Mouse (Mus musculus) CH12.LX (cell line): Measurements from ENCODE around the gene Gm19684. TPM values are rescaled to one million over a fixed set of nuclear protein-coding genes. Genes with fewer than 3 reads are reported as not detected.
"Not testable (repeated sequence)": the region's sequence is repeated elsewhere in the genome, so short reads cannot be mapped to it uniquely, and the experiment has no call there.

ENCODE experiments used
- DNase-seq: peaks from one replicate; pipeline ENCODE4 v3.0.0-alpha.2; 2013; ENCODE audit errors: extremely low read depth
- H3K27ac ChIP-seq: 2 replicates; pipeline ENCODE4 v1.5.1; 2012; ENCODE audit warnings: low read depth, mild to moderate bottlenecking, control low read depth, moderate library complexity; ENCODE audit not compliant: insufficient read depth
- H3K27me3 ChIP-seq: replicated peaks from 2 replicates; pipeline ENCODE3; 2012; ENCODE audit warnings: inconsistent platforms
- H3K36me3 ChIP-seq, 2 experiments: replicated peaks in 1 of 2; 2 replicates each; pipeline versions ENCODE3 to v1.6.1; 2012; ENCODE audit warnings: inconsistent platforms in 1 of 2, low read length in 1 of 2, mild to moderate bottlenecking in 1 of 2, mixed read lengths in 1 of 2, moderate library complexity in 1 of 2; ENCODE audit not compliant: control insufficient read depth in 1 of 2, insufficient read depth in 1 of 2
- H3K4me1 ChIP-seq, 2 experiments: 2 replicates each; pipeline ENCODE4 v1.6.1; 2012; ENCODE audit warnings: inconsistent platforms in 1 of 2, moderate library complexity in 1 of 2; ENCODE audit not compliant: insufficient read depth in 2 of 2, control insufficient read depth in 1 of 2
- H3K4me2 ChIP-seq: 2 replicates; pipeline ENCODE4 v1.6.1; 2012; ENCODE audit warnings: low read depth, mild to moderate bottlenecking, control low read depth; ENCODE audit not compliant: poor library complexity, insufficient read depth, severe bottlenecking
- H3K4me3 ChIP-seq, 3 experiments: fragments of 150-350 bp in 1 of 3; sonication (generic) in 1 of 3; replicated peaks in 1 of 3; 2 replicates each; pipeline versions ENCODE3 to v1.5.1; 2011 to 2012; ENCODE audit warnings: low read depth in 2 of 3, low read length in 2 of 3, mild to moderate bottlenecking in 2 of 3, moderate library complexity in 2 of 3, control low read depth in 1 of 3, improper control_type of control experiment in 1 of 3, inconsistent platforms in 1 of 3, mixed read lengths in 1 of 3; ENCODE audit not compliant: poor library complexity in 1 of 3
- H3K79me2 ChIP-seq: replicated peaks from 2 replicates; pipeline ENCODE4 v1.6.1; 2012; ENCODE audit warnings: mild to moderate bottlenecking, moderate library complexity; ENCODE audit not compliant: control insufficient read depth, poor library complexity, insufficient read depth, severe bottlenecking; ENCODE audit errors: extremely low read depth
- H3K9ac ChIP-seq: 2 replicates; pipeline ENCODE4 v1.6.1; 2012; ENCODE audit warnings: low read depth, mild to moderate bottlenecking, control low read depth, moderate library complexity; ENCODE audit not compliant: insufficient read depth
- H3K9me3 ChIP-seq: replicated peaks from 2 replicates; pipeline ENCODE3; 2012; ENCODE audit warnings: low read length, inconsistent platforms, mixed read lengths
- CHD2 ChIP-seq: IDR thresholded peaks from 2 replicates; pipeline ENCODE4 v1.6.1; 2011; ENCODE audit warnings: low read length, improper control_type of control experiment
- E2F4 ChIP-seq: IDR thresholded peaks from 2 replicates; pipeline ENCODE4 v1.6.1; 2011; ENCODE audit warnings: low read depth, low read length, improper control_type of control experiment; ENCODE audit not compliant: insufficient replicate concordance
- EP300 ChIP-seq: IDR thresholded peaks from 2 replicates; pipeline ENCODE4 v1.6.1; 2011; ENCODE audit warnings: low read length, improper control_type of control experiment
- GABPA ChIP-seq: IDR thresholded peaks from 2 replicates; pipeline ENCODE4 v1.6.1; 2012; ENCODE audit warnings: low read depth, low read length, improper control_type of control experiment, inconsistent platforms; ENCODE audit not compliant: insufficient replicate concordance
- HCFC1 ChIP-seq: IDR thresholded peaks from 2 replicates; pipeline ENCODE4 v1.6.1; 2012; ENCODE audit warnings: low read depth, mild to moderate bottlenecking, inconsistent platforms, low read length, improper control_type of control experiment
- IRF4 ChIP-seq: IDR thresholded peaks from 2 replicates; pipeline ENCODE4 v1.6.1; 2014; ENCODE audit warnings: low read depth, mild to moderate bottlenecking, inconsistent platforms, low read length, improper control_type of control experiment
- JUN ChIP-seq: IDR thresholded peaks from 2 replicates; pipeline ENCODE4 v1.6.1; 2011; ENCODE audit warnings: low read depth, mild to moderate bottlenecking, low read length, improper control_type of control experiment, moderate library complexity; ENCODE audit not compliant: insufficient read depth
- KAT2A ChIP-seq: IDR thresholded peaks from 2 replicates; pipeline ENCODE4 v1.6.1; 2012; ENCODE audit warnings: low read length, improper control_type of control experiment, inconsistent platforms; ENCODE audit not compliant: insufficient replicate concordance
- MAX ChIP-seq: IDR thresholded peaks from 2 replicates; pipeline ENCODE4 v1.6.1; 2011; ENCODE audit warnings: low read length, improper control_type of control experiment
- MAZ ChIP-seq: IDR thresholded peaks from 2 replicates; pipeline ENCODE4 v1.6.1; 2012; ENCODE audit warnings: low read depth, mild to moderate bottlenecking, inconsistent platforms, low read length, improper control_type of control experiment, moderate library complexity
- MYC ChIP-seq: IDR thresholded peaks from 2 replicates; pipeline ENCODE4 v1.6.1; 2011; ENCODE audit warnings: low read depth, mild to moderate bottlenecking, improper control_type of control experiment, low read length
- POLR2A ChIP-seq: IDR thresholded peaks from 2 replicates; pipeline ENCODE4 v1.6.1; 2011; ENCODE audit warnings: low read depth, mild to moderate bottlenecking, improper control_type of control experiment, low read length
- POLR2AphosphoS2 ChIP-seq: IDR thresholded peaks from 2 replicates; pipeline ENCODE4 v1.6.1; 2011; ENCODE audit warnings: low read depth, low read length, improper control_type of control experiment
- SIN3A ChIP-seq: IDR thresholded peaks from 2 replicates; pipeline ENCODE4 v1.6.1; 2012; ENCODE audit warnings: low read length, improper control_type of control experiment, inconsistent platforms
- TCF12 ChIP-seq: IDR thresholded peaks from 2 replicates; pipeline ENCODE4 v1.6.1; 2014; ENCODE audit warnings: low read depth, mild to moderate bottlenecking, inconsistent platforms, low read length, improper control_type of control experiment
- USF2 ChIP-seq: conservative IDR thresholded peaks from 2 replicates; pipeline ENCODE4 v1.6.1; 2011; ENCODE audit warnings: low read depth, low read length, improper control_type of control experiment
- ZC3H11A ChIP-seq: IDR thresholded peaks from 2 replicates; pipeline ENCODE4 v1.6.1; 2012; ENCODE audit warnings: low read depth, mild to moderate bottlenecking, inconsistent platforms, low read length, improper control_type of control experiment
- ZMIZ1 ChIP-seq: IDR thresholded peaks from 2 replicates; pipeline ENCODE4 v1.6.1; 2012; ENCODE audit warnings: low read depth, mild to moderate bottlenecking, inconsistent platforms, low read length, improper control_type of control experiment
- dilution Hi-C: fragments of 300-500 bp; cut with MboI; formaldehyde crosslinking; loops from 2 replicates; pipeline ENCODE4 v1.14.3; 2020; ENCODE audit warnings: low sequenced_read_pairs; ENCODE audit not compliant: extremely low pct_unique_long_range_greater_than_20kb, extremely low pct_ligation_motif_present
- in situ Hi-C: fragments of 300-500 bp; cut with MboI; formaldehyde crosslinking; loops from 3 replicates; pipeline ENCODE4 v1.14.3; 2019; ENCODE audit warnings: low sequenced_read_pairs, low pct_ligation_motif_present, low pct_unique_long_range_greater_than_20kb, mixed read lengths
- polyA plus RNA-seq: library from polyadenylated mRNA; unstranded; fragments of >175 nt; gene quantifications from 2 replicates; pipeline ENCODE4 v1.2.1, GENCODE M21; 2012; ENCODE audit warnings: low read depth; ENCODE audit not compliant: insufficient read length
- total RNA-seq, 2 experiments: library from RNA; depleted of rRNA; stranded (reverse); fragments of 300-350 nt in 1 of 2; fragments of >200 nt in 1 of 2; gene quantifications; 2 replicates each; pipeline ENCODE4 v1.2.3; 2012 to 2014

Gm19684 gene
- total and polyA plus RNA-seq, 3 experiments, result 0.35 to 0.93 (median 0.55) TPM

DNA sequence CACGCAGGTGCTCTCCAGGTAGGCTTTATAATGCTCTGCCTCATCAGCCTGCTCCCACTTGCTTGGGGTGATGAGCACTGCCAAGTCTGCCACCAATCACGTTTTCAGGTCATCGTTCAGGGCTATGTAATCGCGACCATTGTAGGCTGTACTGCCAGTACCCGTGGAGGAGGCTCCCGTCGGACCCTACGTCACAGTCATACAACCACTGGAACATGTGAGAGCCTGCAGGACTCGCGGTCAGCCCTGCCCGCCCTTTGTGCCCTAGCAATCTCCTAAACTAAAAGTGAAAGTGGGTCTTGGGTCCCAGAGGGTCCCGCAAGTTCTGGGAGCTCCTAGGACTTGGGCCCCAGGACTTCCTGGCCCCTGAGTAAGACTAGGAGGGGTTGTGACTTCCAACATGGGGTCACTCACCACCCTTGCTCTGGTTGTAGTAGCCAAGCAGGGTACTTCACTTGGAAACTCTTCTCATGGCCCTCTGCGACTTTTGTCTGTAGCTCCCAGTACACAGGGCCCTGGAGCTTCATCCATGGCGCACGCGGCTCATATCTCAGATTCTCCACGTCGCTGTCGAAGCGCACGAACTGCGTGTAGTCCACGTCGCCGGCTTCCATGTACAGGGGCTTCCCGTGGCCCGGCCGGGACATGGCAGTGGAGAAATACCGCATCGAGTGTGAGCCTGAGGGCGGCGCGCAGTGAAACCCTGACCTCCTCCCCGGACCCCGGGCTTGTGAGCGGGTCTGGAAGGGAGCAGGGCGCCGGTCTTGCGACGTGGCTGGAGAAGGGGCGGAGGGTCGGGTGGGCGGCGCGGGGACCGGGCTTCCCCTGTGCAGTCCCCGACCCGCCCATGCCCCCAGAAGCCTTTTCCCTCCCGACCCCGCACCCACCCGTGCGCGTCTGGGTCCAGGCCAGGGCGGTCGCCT, 39.9 kb downstream of the Gm19684 start:
- no peaks in the 10 kb centered on the region for H3K9me3 ChIP-seq
- H3K4me2 ChIP-seq, result no peak overlapping the region
- H3K9ac ChIP-seq, result no peak overlapping the region
- no peaks in the 10 kb centered on the region for H3K36me3 ChIP-seq
- TF ChIP-seq KAT2A (no peak), HCFC1 (no peak), POLR2A (no peak), SIN3A (no peak), CHD2 (no peak), USF2 (no peak), POLR2AphosphoS2 (no peak), MAX (no peak), TCF12 (no peak), EP300 (no peak), MAZ (no peak), ZC3H11A (no peak), GABPA (no peak), ZMIZ1 (no peak), MYC (no peak), IRF4 (no peak), E2F4 (no peak), JUN (no peak)
- in situ Hi-C loops, result no loop called here
- no peak for DNase-seq
- H3K79me2 ChIP-seq, result no peaks in the 10 kb centered on the region
- H3K4me1 ChIP-seq, result no peaks in the 10 kb centered on the region
- dilution Hi-C loops, result no loop called here
- H3K4me3 ChIP-seq, result no peak overlapping the region
- peaks cover 3% of the 10 kb centered on the region for H3K27me3 ChIP-seq
- no peak overlapping the region for H3K27ac ChIP-seq

DNA sequence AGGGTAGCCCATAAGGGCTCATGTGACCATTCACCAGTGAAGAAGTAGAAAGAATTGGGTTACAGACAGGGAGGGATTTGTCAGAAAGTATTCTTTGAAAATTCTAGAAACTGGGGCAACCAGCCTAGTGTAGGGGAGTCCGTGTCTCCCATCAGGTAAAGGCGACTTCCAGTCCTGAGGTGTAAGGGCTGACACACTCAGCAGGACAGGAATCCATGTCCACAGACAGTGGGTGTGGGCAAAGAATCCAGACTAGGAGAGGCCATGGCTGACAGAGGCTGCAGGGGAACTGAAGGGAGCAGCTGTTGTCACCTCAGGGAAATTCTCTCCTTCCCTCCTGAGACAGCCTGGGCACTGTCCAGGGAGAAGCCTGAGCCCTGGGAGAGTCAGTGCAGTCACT, 45.4 kb downstream of the Gm19684 start:
- H3K4me1 ChIP-seq, H3K36me3 ChIP-seq, H3K4me3 ChIP-seq, H3K27me3 ChIP-seq, in situ Hi-C loops, H3K9me3 ChIP-seq, H3K4me2 ChIP-seq, H3K79me2 ChIP-seq, DNase-seq, H3K27ac ChIP-seq, dilution Hi-C loops, H3K9ac ChIP-seq: not testable (repeated sequence)
